Mouse (Mus musculus): ENCODE data around the gene Tsc22d2. TPM values are rescaled to one million over a fixed set of nuclear protein-coding genes. Genes with fewer than 3 reads are reported as not detected.

Gene Tsc22d2
- 12.1 and 13.6 TPM in 2 replicates for polyA plus RNA-seq (2014; fragmentation: Nextera tagmentation; extraction: Ambion mirVana)

DNA sequence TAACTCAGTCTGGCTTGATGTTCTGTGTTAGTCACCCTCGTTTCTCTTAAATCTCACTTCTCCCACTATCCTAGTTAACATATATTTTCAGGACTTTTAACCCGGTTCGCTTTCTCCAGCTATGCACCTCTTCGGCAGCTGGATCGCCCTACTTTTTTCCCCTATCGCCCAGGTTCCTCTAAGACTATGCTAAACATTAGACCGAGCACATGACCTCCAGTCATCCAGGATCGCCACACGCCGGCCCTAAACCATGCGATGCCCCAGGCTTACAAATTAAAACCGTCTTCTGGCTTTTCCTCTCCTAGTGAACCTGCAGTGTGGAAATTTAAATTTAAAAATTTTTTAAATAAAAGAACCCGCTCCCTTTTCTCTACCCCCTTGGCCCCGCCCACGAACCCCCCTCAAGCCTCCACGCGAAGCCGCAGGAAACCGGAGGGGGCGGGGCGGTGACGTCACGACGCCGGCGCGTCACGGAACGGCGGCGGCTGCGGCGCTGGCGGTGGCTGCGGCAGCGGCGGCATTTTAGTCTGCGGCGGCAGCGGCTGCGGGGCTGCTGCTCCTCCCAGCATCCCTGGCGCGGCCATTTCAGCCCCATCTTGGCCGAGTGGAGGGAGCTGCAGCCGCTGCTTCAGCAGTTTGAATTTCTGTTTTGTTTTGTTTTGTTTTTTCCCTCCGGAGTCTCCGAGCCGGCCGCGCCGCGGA, at the start of gene Tsc22d2:
Tsc22d2 (plus strand) TSS at position 482 of the 705 bp plus-strand sequence.
- under 1% methylated on average over 52 of the region's 52 CpGs for WGBS
- Histone ChIP-seq H3K4me3 (ENCODE audit: low read depth, low read length) (peak within 1 kb of the TSS; percentile 98), H3K36me3 (ENCODE audit: control insufficient read depth, insufficient read depth, low read length) (no peaks in the 10 kb centered on the region), H3K4me2 (ENCODE audit: low read depth) (peak within 1 kb of the TSS; percentile 98), H3K4me1 (ENCODE audit: control insufficient read depth, insufficient read depth, low read length) (peaks cover 8% of the 10 kb centered on the region; the same call in 1 of the 2 replicates), H3K27me3 (ENCODE audit: control insufficient read depth, insufficient read depth, low read length) (no peaks in the 10 kb centered on the region), H3K9me3 (ENCODE audit: control insufficient read depth, low read length) (no peaks in the 10 kb centered on the region), H3K27ac (ENCODE audit: low read depth, low read length) (peak within 1 kb of the TSS; percentile 98), H3K9ac (ENCODE audit: low read length) (peak within 1 kb of the TSS; percentile 93)
- DNase-seq (ENCODE audit: low spot score) (peak; percentile 96), ATAC-seq (ENCODE audit: insufficient read depth, low FRiP score, low TSS enrichment) (peak; percentile 77)

DNA sequence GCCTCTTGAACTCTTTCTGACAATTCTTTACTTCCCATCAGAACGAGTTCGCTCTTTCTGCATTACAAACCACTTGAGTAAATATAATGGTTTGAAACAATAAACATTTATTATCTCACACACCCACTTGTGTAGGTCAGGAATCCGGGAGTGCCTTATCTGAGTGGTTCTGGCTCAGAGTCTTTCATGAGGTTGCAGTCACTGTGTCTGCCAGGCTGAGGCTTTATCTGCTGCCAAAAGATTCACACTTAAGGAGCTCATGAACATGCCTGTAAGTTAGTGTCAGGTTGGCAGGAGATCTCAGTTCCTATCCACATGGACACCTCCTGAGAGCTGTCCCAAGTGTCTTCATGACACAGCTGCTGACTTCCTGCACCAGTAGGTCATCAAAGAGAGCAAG, 47.8 kb upstream of the Tsc22d2 start:
- H3K4me3 ChIP-seq (ENCODE audit: low read depth, low read length) = no peak overlapping the region
- DNase-seq (ENCODE audit: low spot score) = no peak
- no peaks in the 10 kb centered on the region for H3K36me3 ChIP-seq (ENCODE audit: control insufficient read depth, insufficient read depth, low read length)
- H3K27ac ChIP-seq (ENCODE audit: low read depth, low read length) = no peak overlapping the region
- no peak overlapping the region for H3K9ac ChIP-seq (ENCODE audit: low read length)
- no peaks in the 10 kb centered on the region for H3K9me3 ChIP-seq (ENCODE audit: control insufficient read depth, low read length)
- H3K4me2 ChIP-seq (ENCODE audit: low read depth) = no peak overlapping the region
- WGBS = 64% methylated on average over 3 of the region's 3 CpGs
- no peaks in the 10 kb centered on the region for H3K27me3 ChIP-seq (ENCODE audit: control insufficient read depth, insufficient read depth, low read length)
- ATAC-seq (ENCODE audit: insufficient read depth, low FRiP score, low TSS enrichment) = no peak
- no peaks in the 10 kb centered on the region for H3K4me1 ChIP-seq (ENCODE audit: control insufficient read depth, insufficient read depth, low read length)

DNA sequence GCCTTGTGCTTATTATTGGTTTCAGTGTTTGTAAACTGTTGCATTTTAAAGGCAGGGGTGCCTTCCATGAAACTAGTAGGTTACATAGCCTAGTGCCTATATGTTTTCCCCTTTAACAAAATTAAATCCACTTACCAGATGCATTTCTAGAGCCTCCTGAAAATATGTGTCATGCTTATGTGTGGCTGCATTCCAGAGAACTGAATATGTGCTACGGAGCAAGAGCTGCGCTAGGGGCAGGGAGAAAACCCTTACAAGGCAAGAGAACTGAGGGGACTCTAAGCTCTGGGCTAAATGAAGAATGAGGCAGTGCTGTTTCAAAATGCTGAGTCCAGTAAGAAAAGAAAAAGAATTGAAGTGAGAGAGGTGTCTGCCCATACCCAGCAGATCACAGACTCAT, 43.7 kb upstream of the Tsc22d2 start:
- ATAC-seq (ENCODE audit: insufficient read depth, low FRiP score, low TSS enrichment) (no peak), DNase-seq (ENCODE audit: low spot score) (no peak)
- 91% methylated on average over 2 of the region's 2 CpGs for WGBS
- Histone ChIP-seq H3K4me1 (ENCODE audit: control insufficient read depth, insufficient read depth, low read length) (0 out of 2 replicates have a peak, but pooled peaks cover 2% of the 10 kb centered on the region), H3K4me2 (ENCODE audit: low read depth) (no peak overlapping the region), H3K36me3 (ENCODE audit: control insufficient read depth, insufficient read depth, low read length) (no peaks in the 10 kb centered on the region), H3K27ac (ENCODE audit: low read depth, low read length) (no peak overlapping the region), H3K9ac (ENCODE audit: low read length) (no peak overlapping the region), H3K9me3 (ENCODE audit: control insufficient read depth, low read length) (no peaks in the 10 kb centered on the region), H3K4me3 (ENCODE audit: low read depth, low read length) (no peak overlapping the region), H3K27me3 (ENCODE audit: control insufficient read depth, insufficient read depth, low read length) (no peaks in the 10 kb centered on the region)

DNA sequence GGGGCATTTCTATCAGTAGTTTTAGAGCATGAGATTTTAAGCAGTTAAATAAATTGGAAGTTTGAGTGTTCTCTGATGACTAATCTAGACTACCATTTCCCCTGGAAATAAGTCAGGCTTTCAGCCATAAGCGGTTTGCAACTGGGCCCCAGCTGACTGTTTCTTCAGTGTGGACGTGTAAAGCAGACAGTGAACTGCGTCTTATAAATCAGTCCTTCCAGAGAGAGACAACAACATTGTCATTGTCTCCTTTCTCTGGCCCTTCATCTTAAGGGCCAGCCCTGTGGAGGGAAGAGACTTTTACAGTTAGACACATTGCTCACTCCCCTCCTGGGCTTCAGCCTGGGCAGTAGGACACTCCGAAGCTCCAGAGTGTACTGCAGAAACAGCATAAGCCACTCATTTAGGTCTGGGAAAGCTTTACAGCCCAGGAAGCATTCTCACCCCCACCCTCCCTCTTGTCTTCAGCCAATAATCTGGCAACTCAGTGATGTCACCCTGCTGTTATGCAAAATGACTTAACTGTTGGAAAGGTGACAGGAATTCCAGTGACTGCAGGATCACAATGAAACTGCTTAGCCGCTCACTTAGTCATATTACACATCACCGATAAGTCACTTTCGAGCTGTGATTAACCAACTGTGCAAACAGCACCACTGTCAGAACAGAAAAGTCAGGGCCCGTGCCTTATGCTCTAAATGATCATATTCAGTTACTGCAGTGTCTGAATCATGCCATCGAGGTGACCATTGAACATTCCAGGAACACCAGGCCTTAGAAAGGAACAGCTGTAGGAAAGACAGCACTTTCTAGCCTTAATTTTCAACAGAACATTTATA, 42.2 kb upstream of the Tsc22d2 start:
- Histone ChIP-seq H3K4me1 (ENCODE audit: control insufficient read depth, insufficient read depth, low read length) (0 out of 2 replicates have a peak, but pooled peaks cover 2% of the 10 kb centered on the region), H3K27me3 (ENCODE audit: control insufficient read depth, insufficient read depth, low read length) (no peaks in the 10 kb centered on the region), H3K9ac (ENCODE audit: low read length) (no peak overlapping the region), H3K36me3 (ENCODE audit: control insufficient read depth, insufficient read depth, low read length) (no peaks in the 10 kb centered on the region), H3K4me2 (ENCODE audit: low read depth) (peak overlapping the region; percentile 4; the same call in 1 of the 2 replicates), H3K4me3 (ENCODE audit: low read depth, low read length) (no peak overlapping the region), H3K9me3 (ENCODE audit: control insufficient read depth, low read length) (no peaks in the 10 kb centered on the region), H3K27ac (ENCODE audit: low read depth, low read length) (no peak overlapping the region)
- WGBS = 6% methylated on average over 9 of the region's 9 CpGs
- ATAC-seq (ENCODE audit: insufficient read depth, low FRiP score, low TSS enrichment) = peak; percentile 72
- DNase-seq (ENCODE audit: low spot score) = peak; percentile 56

DNA sequence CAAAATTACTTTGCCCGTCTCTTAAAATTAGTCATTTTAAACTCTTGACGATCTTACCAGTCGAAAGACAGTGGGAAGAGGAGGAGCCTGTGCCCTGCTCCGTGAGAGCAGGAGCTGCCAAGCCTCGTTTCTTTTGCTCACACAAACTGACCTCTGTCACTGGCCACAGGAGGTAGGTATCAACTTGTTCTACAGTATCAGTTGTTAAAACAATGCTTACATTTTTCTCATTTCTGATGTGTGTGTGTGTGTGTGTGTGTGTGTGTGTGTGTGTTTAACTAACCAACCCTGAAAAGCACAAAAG, 41.7 kb upstream of the Tsc22d2 start:
- no peaks in the 10 kb centered on the region for H3K9me3 ChIP-seq (ENCODE audit: control insufficient read depth, low read length)
- H3K9ac ChIP-seq (ENCODE audit: low read length) = no peak overlapping the region
- H3K27ac ChIP-seq (ENCODE audit: low read depth, low read length) = no peak overlapping the region
- H3K36me3 ChIP-seq (ENCODE audit: control insufficient read depth, insufficient read depth, low read length) = no peaks in the 10 kb centered on the region
- WGBS = 7% methylated on average over 5 of the region's 5 CpGs
- no peak for DNase-seq (ENCODE audit: low spot score)
- ATAC-seq (ENCODE audit: insufficient read depth, low FRiP score, low TSS enrichment) = no peak
- H3K4me2 ChIP-seq (ENCODE audit: low read depth) = peak overlapping the region; percentile 4; the same call in 1 of the 2 replicates
- 0 out of 2 replicates have a peak, but pooled peaks cover 2% of the 10 kb centered on the region for H3K4me1 ChIP-seq (ENCODE audit: control insufficient read depth, insufficient read depth, low read length)
- no peak overlapping the region for H3K4me3 ChIP-seq (ENCODE audit: low read depth, low read length)
- H3K27me3 ChIP-seq (ENCODE audit: control insufficient read depth, insufficient read depth, low read length) = no peaks in the 10 kb centered on the region

DNA sequence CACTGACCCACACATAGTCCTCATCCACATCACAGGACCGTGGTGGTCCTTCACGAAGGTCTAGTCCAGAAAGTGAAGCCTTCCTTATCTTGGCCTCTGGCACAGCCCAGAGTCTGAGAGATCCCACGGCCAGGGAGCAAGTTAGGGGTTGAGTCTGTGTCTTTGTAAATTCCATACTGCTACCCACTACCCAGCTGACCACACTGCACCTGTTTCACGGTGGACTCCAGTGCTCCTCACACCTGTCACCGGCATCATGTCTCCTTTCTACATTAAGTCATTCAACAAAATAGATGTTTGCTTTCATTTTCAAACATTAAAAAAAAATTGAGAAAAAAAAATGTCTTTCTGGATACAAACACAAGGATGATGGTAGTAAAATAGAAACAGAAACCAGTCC, 40.2 kb upstream of the Tsc22d2 start:
- Histone ChIP-seq H3K9ac (ENCODE audit: low read length) (no peak overlapping the region), H3K9me3 (ENCODE audit: control insufficient read depth, low read length) (no peaks in the 10 kb centered on the region), H3K27ac (ENCODE audit: low read depth, low read length) (no peak overlapping the region), H3K4me2 (ENCODE audit: low read depth) (no peak overlapping the region), H3K4me1 (ENCODE audit: control insufficient read depth, insufficient read depth, low read length) (0 out of 2 replicates have a peak, but pooled peaks cover 2% of the 10 kb centered on the region), H3K4me3 (ENCODE audit: low read depth, low read length) (no peak overlapping the region), H3K36me3 (ENCODE audit: control insufficient read depth, insufficient read depth, low read length) (no peaks in the 10 kb centered on the region), H3K27me3 (ENCODE audit: control insufficient read depth, insufficient read depth, low read length) (no peaks in the 10 kb centered on the region)
- ATAC-seq (ENCODE audit: insufficient read depth, low FRiP score, low TSS enrichment) (no peak), DNase-seq (ENCODE audit: low spot score) (no peak)
- 84% methylated on average over 5 of the region's 5 CpGs for WGBS

DNA sequence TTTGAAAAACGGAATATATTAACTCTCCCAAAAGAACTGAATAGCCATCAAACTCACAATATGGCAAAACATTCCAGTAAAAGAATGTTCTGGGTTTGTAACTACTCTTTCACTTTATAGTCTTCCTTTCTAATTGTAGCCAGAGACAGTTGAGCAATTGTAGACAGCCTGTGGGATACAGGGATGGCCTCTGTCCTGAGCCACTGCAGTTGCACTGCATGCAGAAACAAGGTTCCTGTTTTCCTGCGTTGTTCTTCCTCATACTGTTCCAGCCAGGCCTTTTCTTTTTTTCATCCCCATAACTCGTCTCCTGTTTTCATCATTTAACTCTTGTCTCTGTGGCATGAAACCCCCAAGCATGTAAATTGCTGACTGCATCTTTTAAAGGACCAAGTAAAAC, 37.8 kb upstream of the Tsc22d2 start:
- DNase-seq (ENCODE audit: low spot score) (no peak), ATAC-seq (ENCODE audit: insufficient read depth, low FRiP score, low TSS enrichment) (no peak)
- 78% methylated on average over 3 of the region's 3 CpGs for WGBS
- H3K36me3 ChIP-seq (ENCODE audit: control insufficient read depth, insufficient read depth, low read length) = no peaks in the 10 kb centered on the region
- H3K4me3 ChIP-seq (ENCODE audit: low read depth, low read length) = no peak overlapping the region
- no peak overlapping the region for H3K4me2 ChIP-seq (ENCODE audit: low read depth)
- 0 out of 2 replicates have a peak, but pooled peaks cover 2% of the 10 kb centered on the region for H3K4me1 ChIP-seq (ENCODE audit: control insufficient read depth, insufficient read depth, low read length)
- H3K27me3 ChIP-seq (ENCODE audit: control insufficient read depth, insufficient read depth, low read length) = no peaks in the 10 kb centered on the region
- H3K9me3 ChIP-seq (ENCODE audit: control insufficient read depth, low read length) = no peaks in the 10 kb centered on the region
- H3K27ac ChIP-seq (ENCODE audit: low read depth, low read length) = no peak overlapping the region
- no peak overlapping the region for H3K9ac ChIP-seq (ENCODE audit: low read length)

DNA sequence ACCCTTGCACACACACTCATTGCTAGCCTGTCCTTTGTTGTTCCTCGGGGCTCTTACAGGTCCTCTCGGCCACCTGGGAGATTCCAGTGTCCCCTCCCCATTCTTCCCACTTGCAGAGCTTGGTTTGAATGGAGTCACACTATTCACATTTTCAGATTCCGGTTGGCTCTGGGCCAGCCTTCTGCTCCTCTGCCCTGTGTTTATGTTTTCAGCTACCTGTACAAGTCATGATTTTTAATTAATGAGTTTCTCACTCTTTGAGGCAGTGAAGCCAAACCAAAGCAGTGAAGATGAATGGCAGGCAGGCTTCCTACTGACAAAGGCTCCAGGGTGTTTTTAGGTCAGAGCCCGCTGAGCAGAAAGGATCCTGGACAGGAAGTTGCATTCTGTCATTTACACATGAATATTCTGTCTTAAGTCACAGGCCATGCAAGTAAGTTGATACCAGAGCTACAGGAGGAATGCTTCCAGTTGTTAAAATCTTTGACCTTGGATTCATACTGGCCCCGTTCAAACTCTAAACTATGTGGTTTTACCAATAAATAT, 36.9 kb upstream of the Tsc22d2 start:
- Histone ChIP-seq H3K4me3 (ENCODE audit: low read depth, low read length) (no peak overlapping the region), H3K27me3 (ENCODE audit: control insufficient read depth, insufficient read depth, low read length) (no peaks in the 10 kb centered on the region), H3K4me2 (ENCODE audit: low read depth) (no peak overlapping the region), H3K4me1 (ENCODE audit: control insufficient read depth, insufficient read depth, low read length) (no peaks in the 10 kb centered on the region), H3K36me3 (ENCODE audit: control insufficient read depth, insufficient read depth, low read length) (no peaks in the 10 kb centered on the region), H3K9ac (ENCODE audit: low read length) (no peak overlapping the region), H3K27ac (ENCODE audit: low read depth, low read length) (no peak overlapping the region), H3K9me3 (ENCODE audit: control insufficient read depth, low read length) (no peaks in the 10 kb centered on the region)
- DNase-seq (ENCODE audit: low spot score) (no peak), ATAC-seq (ENCODE audit: insufficient read depth, low FRiP score, low TSS enrichment) (no peak)
- 52% methylated on average over 5 of the region's 5 CpGs for WGBS

All from neural tube, embryonic 11.5 days (tissue).